Mouse (Mus musculus) hindbrain, embryonic 14.5 days (tissue): Measurements from ENCODE around the gene Slc19a3. TPM values are rescaled to one million over a fixed set of nuclear protein-coding genes. Genes with fewer than 3 reads are reported as not detected.

Experiments used
- ATAC-seq: fragments of 200-750 bp; cut with Nextera tagmentation; 2 replicates; pipeline ENCODE4 v1.8.0; 2017; ENCODE audit warnings: moderate number of reproducible peaks, mild to moderate bottlenecking, moderate TSS enrichment, moderate library complexity; ENCODE audit not compliant: low FRiP score
- DNase-seq: peaks from one replicate; pipeline ENCODE4 v3.0.0-alpha.2; 2015; ENCODE audit warnings: low spot score
- H3K27ac ChIP-seq: fragments of 300-500 bp; sonication (generic); 2 replicates; pipeline ENCODE4 v1.5.1; 2014; ENCODE audit warnings: mild to moderate bottlenecking, moderate library complexity
- H3K27me3 ChIP-seq: fragments of 300-500 bp; sonication (generic); 2 replicates; pipeline ENCODE4 v1.6.1; 2014; ENCODE audit warnings: mild to moderate bottlenecking, low read length, mixed read lengths; ENCODE audit not compliant: control insufficient read depth, insufficient read depth
- H3K36me3 ChIP-seq: fragments of 300-500 bp; sonication (generic); replicated peaks from 2 replicates; pipeline ENCODE4 v1.6.1; 2014; ENCODE audit not compliant: control insufficient read depth, insufficient read depth
- H3K4me1 ChIP-seq: fragments of 300-500 bp; sonication (generic); replicated peaks from 2 replicates; pipeline ENCODE4 v1.6.1; 2014; ENCODE audit warnings: antibody characterized with exemption, low read length, mixed read lengths; ENCODE audit not compliant: control insufficient read depth, insufficient read depth
- H3K4me2 ChIP-seq: fragments of 300-500 bp; sonication (generic); replicated peaks from 2 replicates; pipeline ENCODE4 v1.6.1; 2014; ENCODE audit warnings: mild to moderate bottlenecking, moderate library complexity
- H3K4me3 ChIP-seq: fragments of 300-500 bp; sonication (generic); replicated peaks from 2 replicates; pipeline ENCODE4 v1.5.1; 2014; ENCODE audit warnings: mild to moderate bottlenecking, low read length
- H3K9ac ChIP-seq: fragments of 300-500 bp; sonication (generic); 2 replicates; pipeline ENCODE4 v1.6.1; 2014
- H3K9me3 ChIP-seq: fragments of 300-500 bp; sonication (generic); 2 replicates; pipeline ENCODE4 v1.6.1; 2016; ENCODE audit warnings: low read length; ENCODE audit not compliant: control insufficient read depth
- WGBS: fragments of 180-500 bp; shearing (Covaris S2); extraction: QIAGEN DNeasy Blood & Tissue Kit; methylation state at CpG from one replicate; pipeline ENCODE4 v1.1.7; 2014; 5-methylcytosine and 5-hydroxymethylcytosine counted together
- polyA plus RNA-seq: library from polyadenylated mRNA; unstranded; fragments of >200 nt; fragmentation: Nextera tagmentation; extraction: Ambion mirVana; gene quantifications from 2 replicates; pipeline ENCODE4 v1.2.1, GENCODE M21; 2014

The Slc19a3 gene
- polyA plus RNA-seq, 1 experiment from 2014 or later = 0.98 TPM

DNA sequence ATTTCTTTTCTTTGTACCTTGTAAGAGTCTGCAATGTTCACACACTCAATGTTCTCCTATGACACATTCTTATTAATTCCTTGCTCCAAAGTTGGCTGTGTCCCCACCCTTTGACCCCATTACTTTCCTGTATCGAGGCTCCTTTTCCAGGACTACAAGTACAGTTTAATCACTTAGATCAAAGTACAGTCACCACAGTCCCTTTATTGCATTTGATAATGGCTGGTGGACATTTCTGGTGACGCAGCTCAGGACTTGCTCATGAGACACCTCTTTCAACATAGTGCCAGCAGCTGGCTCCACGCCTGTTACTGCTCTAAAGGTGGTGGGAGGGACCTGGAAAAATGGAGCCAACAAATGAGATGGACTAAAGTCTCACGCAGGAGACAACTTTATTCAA lies 47.2 kb downstream of the Slc19a3 start:
- Histone ChIP-seq H3K27me3 (no peaks in the 10 kb centered on the region), H3K9ac (no peak overlapping the region), H3K4me1 (no peaks in the 10 kb centered on the region), H3K9me3 (no peaks in the 10 kb centered on the region), H3K36me3 (no peaks in the 10 kb centered on the region), H3K4me3 (no peak overlapping the region), H3K4me2 (no peak overlapping the region), H3K27ac (no peak overlapping the region)
- DNase-seq (no peak), ATAC-seq (no peak)
- 78% methylated on average over 4 of the region's 4 CpGs for WGBS

DNA sequence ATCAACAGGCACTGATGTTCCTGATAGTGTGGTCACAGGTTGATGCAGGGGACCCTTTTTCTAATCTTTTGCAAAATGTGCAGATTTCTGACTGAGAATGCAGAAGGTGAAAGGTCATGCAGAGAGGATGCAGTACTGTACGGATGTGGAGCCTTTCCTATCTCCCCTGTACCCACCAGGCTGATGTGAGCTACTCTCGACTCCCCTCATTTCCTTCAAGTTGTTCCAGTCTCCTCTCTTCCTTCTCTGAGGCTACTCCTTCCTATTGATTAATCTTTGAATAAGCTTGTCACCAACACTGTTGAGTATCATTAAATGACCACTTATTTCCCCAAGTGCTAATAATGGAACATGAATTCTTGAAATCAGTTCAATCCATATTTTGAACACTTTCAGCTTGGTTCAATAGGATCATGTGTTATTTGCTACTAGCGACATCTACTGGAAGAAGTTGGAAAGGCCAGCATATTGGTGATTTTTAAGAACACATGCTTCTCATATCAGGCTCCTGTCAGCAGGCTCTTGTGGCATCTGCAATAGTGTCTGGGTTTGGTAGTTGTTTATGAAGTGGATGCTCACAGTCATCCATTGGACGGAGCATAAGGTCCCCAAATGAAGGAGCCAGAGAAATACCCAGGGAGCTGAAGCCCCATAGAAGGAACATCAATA lies 50.6 kb downstream of the Slc19a3 start:
- DNase-seq (peak; percentile 94), ATAC-seq (no peak; the same call in 1 of the 2 replicates)
- WGBS = 38% methylated on average over 4 of the region's 4 CpGs
- H3K27ac ChIP-seq = no peak overlapping the region
- no peaks in the 10 kb centered on the region for H3K36me3 ChIP-seq
- H3K9ac ChIP-seq = no peak overlapping the region
- no peak overlapping the region for H3K4me2 ChIP-seq
- H3K4me3 ChIP-seq = no peak overlapping the region
- no peaks in the 10 kb centered on the region for H3K4me1 ChIP-seq
- H3K9me3 ChIP-seq = 0 out of 2 replicates have a peak, but pooled peaks cover 8% of the 10 kb centered on the region
- no peaks in the 10 kb centered on the region for H3K27me3 ChIP-seq

DNA sequence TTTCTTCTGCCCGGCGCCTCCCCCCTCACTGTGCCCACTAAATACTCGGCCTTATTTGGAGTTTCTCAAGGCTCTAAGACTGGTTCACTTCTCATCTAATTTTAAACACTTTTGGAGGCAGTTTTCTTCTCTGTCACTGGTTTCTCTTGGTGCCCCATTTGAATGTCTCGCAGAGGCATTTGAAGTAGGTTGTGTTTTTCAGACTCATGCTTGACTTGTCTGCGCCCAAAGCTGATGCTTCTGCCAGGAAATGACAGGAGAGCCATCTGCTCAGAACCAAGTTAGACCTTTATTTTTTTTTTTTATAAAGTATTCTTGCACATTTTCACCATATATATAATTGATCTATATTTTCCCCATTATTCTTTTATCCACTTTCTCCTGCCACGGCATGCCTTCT lies 51.5 kb downstream of the Slc19a3 start:
- H3K9me3 ChIP-seq = 0 out of 2 replicates have a peak, but pooled peaks cover 8% of the 10 kb centered on the region
- H3K4me1 ChIP-seq = no peaks in the 10 kb centered on the region
- no peak for ATAC-seq
- no peaks in the 10 kb centered on the region for H3K36me3 ChIP-seq
- no peak overlapping the region for H3K9ac ChIP-seq
- H3K4me2 ChIP-seq = no peak overlapping the region
- no peak overlapping the region for H3K4me3 ChIP-seq
- WGBS = 96% methylated on average over 6 of the region's 6 CpGs
- H3K27ac ChIP-seq = no peak overlapping the region
- no peak for DNase-seq
- H3K27me3 ChIP-seq = no peaks in the 10 kb centered on the region

DNA sequence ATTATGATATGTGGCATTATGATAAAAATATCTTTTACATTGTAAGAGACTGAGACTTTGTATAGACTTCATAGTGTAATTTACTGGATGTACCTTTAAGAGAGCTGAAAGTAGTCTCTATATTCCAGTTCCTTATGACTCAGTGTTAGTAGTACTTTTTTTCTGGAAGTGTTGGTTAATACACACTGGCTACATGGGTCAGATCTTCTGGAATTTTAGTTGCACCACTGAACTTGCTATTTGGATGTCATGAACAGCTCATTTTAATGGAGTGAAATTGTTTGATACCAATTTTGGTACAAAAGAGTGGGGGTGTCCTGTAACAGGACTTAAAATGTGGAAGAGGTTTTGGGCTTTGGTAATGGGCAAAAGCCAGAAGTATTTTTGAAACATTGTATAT lies 60.4 kb downstream of the Slc19a3 start:
- Histone ChIP-seq H3K27me3 (no peaks in the 10 kb centered on the region), H3K4me1 (no peaks in the 10 kb centered on the region), H3K9me3 (no peaks in the 10 kb centered on the region), H3K4me2 (no peak overlapping the region), H3K4me3 (no peak overlapping the region), H3K36me3 (no peaks in the 10 kb centered on the region), H3K9ac (no peak overlapping the region), H3K27ac (no peak overlapping the region)
- ATAC-seq (no peak), DNase-seq (no peak)

DNA sequence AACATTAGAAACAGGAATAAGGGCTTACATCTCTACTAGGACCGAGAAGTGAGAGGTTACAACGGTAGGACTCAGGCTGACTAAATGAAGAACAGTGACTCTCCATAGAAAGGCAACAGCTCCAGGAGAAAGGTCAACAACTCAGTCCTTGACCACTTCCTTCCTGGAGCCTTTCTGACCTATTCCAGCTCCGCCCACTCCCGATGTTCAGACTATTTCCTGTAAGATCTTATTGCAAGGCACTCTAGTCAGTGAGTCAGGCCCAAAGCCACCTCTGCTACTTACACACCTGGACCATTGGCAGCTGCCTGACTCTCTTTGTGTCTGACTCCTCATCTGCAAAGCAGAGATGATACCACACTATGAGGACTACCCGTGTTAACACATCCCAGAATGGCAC lies 62.5 kb downstream of the Slc19a3 start:
- Histone ChIP-seq H3K4me1 (no peaks in the 10 kb centered on the region), H3K27ac (no peak overlapping the region), H3K9me3 (no peaks in the 10 kb centered on the region), H3K36me3 (no peaks in the 10 kb centered on the region), H3K4me2 (no peak overlapping the region), H3K4me3 (no peak overlapping the region), H3K27me3 (no peaks in the 10 kb centered on the region), H3K9ac (no peak overlapping the region)
- no peak for ATAC-seq
- 86% methylated on average over 5 of the region's 5 CpGs for WGBS
- DNase-seq = no peak

DNA sequence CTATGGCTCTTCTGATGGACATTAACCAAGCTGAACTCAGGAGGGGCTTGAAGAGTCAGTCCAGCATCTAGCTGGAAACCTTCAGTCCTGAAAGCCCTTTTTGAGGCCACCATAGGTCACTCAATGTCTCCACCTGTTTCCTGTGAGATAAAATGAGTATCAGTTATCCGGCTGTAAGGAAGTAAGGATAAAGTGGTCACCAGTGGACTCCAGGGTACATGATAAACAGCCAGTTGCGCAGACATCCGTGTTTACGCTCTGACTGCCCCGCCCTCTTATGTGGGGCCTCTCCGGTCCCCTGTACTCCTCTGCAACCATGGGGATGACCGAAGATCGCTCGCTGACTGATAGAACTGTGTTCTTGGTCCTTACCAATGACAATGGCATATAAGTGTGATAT lies 63.9 kb downstream of the Slc19a3 start:
- DNase-seq (no peak), ATAC-seq (no peak)
- H3K4me2 ChIP-seq = no peak overlapping the region
- no peak overlapping the region for H3K9ac ChIP-seq
- H3K4me1 ChIP-seq = no peaks in the 10 kb centered on the region
- H3K9me3 ChIP-seq = no peaks in the 10 kb centered on the region
- no peaks in the 10 kb centered on the region for H3K36me3 ChIP-seq
- H3K4me3 ChIP-seq = no peak overlapping the region
- 93% methylated on average over 9 of the region's 9 CpGs for WGBS
- H3K27ac ChIP-seq = no peak overlapping the region
- H3K27me3 ChIP-seq = no peaks in the 10 kb centered on the region

DNA sequence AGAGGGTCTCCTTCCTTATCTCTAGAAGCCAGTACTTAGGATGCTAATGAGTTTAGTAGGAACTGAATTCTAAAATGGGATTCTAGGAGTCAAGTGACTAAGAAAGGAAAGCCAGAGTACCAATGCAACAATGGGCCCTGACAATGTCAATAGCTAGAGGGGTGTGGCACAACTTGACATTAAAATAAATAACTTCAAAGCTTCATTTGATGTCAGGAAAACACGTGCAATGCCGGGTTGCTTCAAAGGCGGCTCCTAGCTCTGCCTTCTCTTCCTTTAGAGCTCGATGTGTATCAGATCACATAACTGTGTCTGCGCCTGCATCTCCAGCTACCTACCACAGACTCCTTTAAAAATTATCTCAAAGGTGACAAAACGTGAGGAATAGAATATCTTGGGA lies 64.3 kb downstream of the Slc19a3 start:
- Histone ChIP-seq H3K36me3 (no peaks in the 10 kb centered on the region), H3K27ac (no peak overlapping the region), H3K4me3 (no peak overlapping the region), H3K9me3 (no peaks in the 10 kb centered on the region), H3K4me1 (no peaks in the 10 kb centered on the region), H3K27me3 (no peaks in the 10 kb centered on the region), H3K4me2 (no peak overlapping the region), H3K9ac (no peak overlapping the region)
- WGBS = 69% methylated on average over 6 of the region's 6 CpGs
- DNase-seq = no peak
- ATAC-seq = no peak

DNA sequence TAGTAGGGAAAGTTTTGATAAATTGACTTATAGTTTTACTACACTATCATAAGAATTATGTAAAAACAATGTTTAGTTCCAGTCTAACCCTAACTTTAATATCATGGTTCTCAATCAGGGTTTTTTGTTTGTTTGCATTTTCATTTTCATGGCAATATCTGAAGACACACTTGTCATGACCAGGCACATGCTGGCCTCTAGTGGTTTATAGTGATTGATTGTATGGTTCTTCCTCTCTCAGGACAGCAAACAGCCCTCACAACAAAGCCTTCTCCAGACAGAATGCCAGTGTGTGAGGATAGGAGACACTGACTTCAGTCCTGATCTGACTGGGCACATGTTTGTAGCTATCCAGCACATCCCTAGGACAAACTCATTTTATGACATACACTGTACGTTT lies 65.0 kb downstream of the Slc19a3 start:
- no peak overlapping the region for H3K4me3 ChIP-seq
- no peak for DNase-seq
- H3K36me3 ChIP-seq = no peaks in the 10 kb centered on the region
- no peak overlapping the region for H3K27ac ChIP-seq
- no peak for ATAC-seq
- H3K4me2 ChIP-seq = no peak overlapping the region
- no peaks in the 10 kb centered on the region for H3K9me3 ChIP-seq
- no peak overlapping the region for H3K9ac ChIP-seq
- H3K27me3 ChIP-seq = no peaks in the 10 kb centered on the region
- no peaks in the 10 kb centered on the region for H3K4me1 ChIP-seq
- 91% methylated on average over 1 of the region's 1 CpGs for WGBS

DNA sequence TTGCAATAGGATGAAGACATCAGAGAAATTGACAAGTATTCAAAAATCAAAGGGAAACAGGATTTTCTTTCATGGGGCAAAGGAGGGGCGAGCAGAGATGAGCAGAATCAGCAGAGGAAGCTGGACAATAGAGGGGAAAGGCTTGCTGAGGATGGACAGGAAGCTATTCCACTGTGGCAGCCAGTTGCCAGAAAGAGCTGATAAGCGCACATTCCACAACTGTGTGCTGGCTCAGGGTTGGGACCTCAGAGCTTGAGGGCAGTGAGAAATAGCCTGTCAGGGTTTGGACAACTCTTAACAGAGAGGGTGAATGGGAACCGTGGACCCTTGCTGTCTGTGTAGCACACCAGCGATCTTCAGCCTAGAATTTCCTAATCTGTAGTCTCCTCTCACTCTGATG lies 66.2 kb downstream of the Slc19a3 start:
- no peak overlapping the region for H3K4me3 ChIP-seq
- no peak overlapping the region for H3K27ac ChIP-seq
- no peaks in the 10 kb centered on the region for H3K4me1 ChIP-seq
- no peaks in the 10 kb centered on the region for H3K36me3 ChIP-seq
- no peak for ATAC-seq
- H3K27me3 ChIP-seq = no peaks in the 10 kb centered on the region
- WGBS = 64% methylated on average over 4 of the region's 4 CpGs
- no peaks in the 10 kb centered on the region for H3K9me3 ChIP-seq
- H3K4me2 ChIP-seq = no peak overlapping the region
- DNase-seq = no peak
- H3K9ac ChIP-seq = no peak overlapping the region

DNA sequence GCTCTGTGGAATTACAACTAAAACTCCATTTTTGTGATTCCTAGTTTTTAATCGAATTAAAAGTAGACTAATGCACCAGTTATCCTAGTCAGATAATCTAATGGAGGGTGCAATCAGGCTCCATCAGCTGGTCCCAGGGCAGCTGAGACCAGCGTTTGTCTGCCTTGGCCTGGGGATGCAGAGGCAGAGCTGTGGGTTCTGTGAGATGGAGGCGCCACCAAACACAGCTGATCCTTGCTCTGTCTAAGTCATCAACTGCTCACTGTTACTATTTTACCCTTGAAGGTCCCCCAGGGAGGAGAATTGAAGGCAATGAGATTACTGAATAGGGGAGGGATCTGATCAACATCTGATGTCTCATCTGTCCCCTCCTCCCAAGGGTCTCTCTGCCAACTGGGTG lies 71.8 kb downstream of the Slc19a3 start:
- no peaks in the 10 kb centered on the region for H3K36me3 ChIP-seq
- no peak for ATAC-seq
- no peak overlapping the region for H3K4me2 ChIP-seq
- DNase-seq = no peak
- H3K9me3 ChIP-seq = no peaks in the 10 kb centered on the region
- H3K9ac ChIP-seq = no peak overlapping the region
- no peaks in the 10 kb centered on the region for H3K27me3 ChIP-seq
- H3K27ac ChIP-seq = no peak overlapping the region
- WGBS = 54% methylated on average over 3 of the region's 3 CpGs
- no peaks in the 10 kb centered on the region for H3K4me1 ChIP-seq
- no peak overlapping the region for H3K4me3 ChIP-seq
